Mouse (Mus musculus) spleen, adult 2 months (tissue): ENCODE data around the gene Ube2cbp.

Experiments
- CTCF ChIP-seq: fragments of 200-500 bp; IDR thresholded peaks from 2 replicates; pipeline ENCODE4 v1.5.1; 2011; ENCODE audit warnings: mild to moderate bottlenecking, inconsistent platforms; ENCODE audit not compliant: insufficient read depth, insufficient read length, insufficient replicate concordance; ENCODE audit errors: extremely low read depth
- POLR2A ChIP-seq: fragments of 200-500 bp; IDR thresholded peaks from 2 replicates; pipeline ENCODE4 v1.6.1; 2011; ENCODE audit warnings: low read depth, low read length, inconsistent platforms

DNA sequence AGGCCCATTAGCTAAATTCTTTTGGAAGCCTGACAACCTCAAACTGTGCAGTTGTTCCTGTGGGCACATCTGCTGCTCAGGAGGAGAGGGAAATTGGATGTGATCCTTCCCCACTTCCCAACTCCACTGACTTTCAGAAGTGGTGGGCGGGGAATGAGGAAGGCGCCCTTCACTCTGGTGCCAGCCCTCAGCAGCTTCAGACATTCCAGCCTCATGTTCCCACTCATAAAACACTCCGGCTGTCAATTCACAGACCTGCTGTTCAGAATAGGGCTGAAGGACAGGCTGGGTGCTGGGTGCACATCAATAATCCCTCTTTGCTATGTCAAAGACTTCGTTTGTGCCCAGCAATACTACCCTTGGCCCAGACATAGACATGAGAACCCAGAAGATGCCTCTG, 136.5 kb downstream of the Ube2cbp start:
- TF ChIP-seq CTCF (no peak), POLR2A (no peak)
